Mouse (Mus musculus) left cerebral cortex, postnatal 10 days (tissue): ENCODE data around the gene Phlpp1. TPM values are rescaled to one million over a fixed set of nuclear protein-coding genes. Genes with fewer than 3 reads are reported as not detected.
"Not testable (repeated sequence)": the region's sequence is repeated elsewhere in the genome, so short reads cannot be mapped to it uniquely, and the experiment has no call there.

ENCODE experiments used
- DNase-seq, 2 experiments: peaks; one replicate each; pipeline ENCODE4 v3.0.0; 2021 to 2022; ENCODE audit warnings: low spot score in 2 of 2, mixed read lengths in 1 of 2; ENCODE audit errors: extremely low spot score in 1 of 2
- intact Hi-C: fragments of 180-260 bp; cut with DNase I; formaldehyde crosslinking; loops from one replicate; pipeline ENCODE4 v1.15.1; 2025
- total RNA-seq, 2 experiments: library from RNA; stranded (reverse); gene quantifications; 2 replicates each; pipeline ENCODE4 v1.2.3; 2021

Phlpp1 gene
- total RNA-seq, 2 experiments from 2014 or later = 49.1 to 50.4 TPM

GRCm38 (mm10) chr1:106275731-106276130 is 104.2 kb downstream of the Phlpp1 start:
- intact Hi-C loops = no loop called here
- DNase-seq = no peak

- DNase-seq = no peak
- intact Hi-C loops = no loop called here
Observed at GRCm38 (mm10) chr1:106276824-106277223, 105.3 kb downstream of the Phlpp1 start.

- intact Hi-C loops = no loop called here
- no peak for DNase-seq
Observed at GRCm38 (mm10) chr1:106277286-106277685, 105.7 kb downstream of the Phlpp1 start.

GRCm38 (mm10) chr1:106278552-106279060 is 107.1 kb downstream of the Phlpp1 start:
- no peak for DNase-seq
- intact Hi-C loops = no loop called here

- no peak for DNase-seq
- intact Hi-C loops = loop anchor here (10.0 kb wide), 1 partner anchor 105 kb away; the partner anchor contains the start of gene Phlpp1
Observed at GRCm38 (mm10) chr1:106279404-106280123, 108.0 kb downstream of the Phlpp1 start.

- no peak for DNase-seq
- intact Hi-C loops = loop anchor here (10.0 kb wide), 1 partner anchor 106 kb away; the partner anchor contains the start of gene Phlpp1
Observed at GRCm38 (mm10) chr1:106280171-106280913, 108.8 kb downstream of the Phlpp1 start.

GRCm38 (mm10) chr1:106286815-106287214 is 115.3 kb downstream of the Phlpp1 start:
- DNase-seq = no peak
- intact Hi-C loops = loop anchor here (10.0 kb wide), 1 partner anchor 112 kb away; the partner anchor contains the start of gene Phlpp1

- intact Hi-C loops = loop anchor here (10.0 kb wide), 1 partner anchor 114 kb away; the partner anchor contains the start of gene Phlpp1
Observed at GRCm38 (mm10) chr1:106289065-106289464, 117.5 kb downstream of the Phlpp1 start.

GRCm38 (mm10) chr1:106289580-106289979 is 118.0 kb downstream of the Phlpp1 start:
- DNase-seq = no peak
- intact Hi-C loops = loop anchor here (10.0 kb wide), 1 partner anchor 115 kb away; the partner anchor contains the start of gene Phlpp1

More at GRCm38 (mm10) chr1:106289065-106289464, 117.5 kb downstream of the Phlpp1 start:
- no peak for DNase-seq

- intact Hi-C loops = no loop called here
- no peak for DNase-seq
Observed at GRCm38 (mm10) chr1:106309394-106310039, 138.0 kb downstream of the Phlpp1 start.

GRCm38 (mm10) chr1:106310285-106310684 is 138.7 kb downstream of the Phlpp1 start:
- intact Hi-C loops = no loop called here
- DNase-seq = no peak

GRCm38 (mm10) chr1:106311830-106312229 is 140.3 kb downstream of the Phlpp1 start:
- intact Hi-C loops, DNase-seq: not testable (repeated sequence)

GRCm38 (mm10) chr1:106314476-106314875 is 142.9 kb downstream of the Phlpp1 start:
- intact Hi-C loops = no loop called here
- DNase-seq = no peak

GRCm38 (mm10) chr1:106316641-106317304 is 145.2 kb downstream of the Phlpp1 start:
- no peak for DNase-seq
- intact Hi-C loops = no loop called here

GRCm38 (mm10) chr1:106318341-106318740 is 146.8 kb downstream of the Phlpp1 start:
- intact Hi-C loops = no loop called here
- DNase-seq = no peak

- intact Hi-C loops = no loop called here
- DNase-seq = no peak
Observed at GRCm38 (mm10) chr1:106320583-106320982, 149.0 kb downstream of the Phlpp1 start.

GRCm38 (mm10) chr1:106321432-106322126 is 150.0 kb downstream of the Phlpp1 start:
- no peak for DNase-seq
- intact Hi-C loops = no loop called here

GRCm38 (mm10) chr1:106326691-106327090 is 155.1 kb downstream of the Phlpp1 start:
- intact Hi-C loops = no loop called here
- no peak for DNase-seq
